Mouse (Mus musculus) midbrain, embryonic 16.5 days (tissue): ENCODE measurements around the gene Antxrl. TPM values are rescaled to one million over a fixed set of nuclear protein-coding genes. Genes with fewer than 3 reads are reported as not detected.
A peak's percentile ranks its signal among the peaks of the same experiment; 100 is the strongest.

Experiments
- ATAC-seq: fragments of 200-750 bp; cut with Nextera tagmentation; 2 replicates; pipeline ENCODE4 v1.8.0; 2017; ENCODE audit warnings: moderate TSS enrichment
- H3K27ac ChIP-seq: fragments of 300-500 bp; sonication (generic); 2 replicates; pipeline ENCODE4 v1.5.1; 2014; ENCODE audit warnings: mild to moderate bottlenecking, low read length, mixed read lengths
- H3K27me3 ChIP-seq: fragments of 300-500 bp; sonication (generic); 2 replicates; pipeline ENCODE4 v1.6.1; 2014; ENCODE audit warnings: low read depth, low read length, mixed read lengths; ENCODE audit not compliant: control insufficient read depth, insufficient read depth
- H3K36me3 ChIP-seq: fragments of 300-500 bp; sonication (generic); 2 replicates; pipeline ENCODE4 v1.6.1; 2014; ENCODE audit warnings: mild to moderate bottlenecking, low read length, moderate library complexity, mixed read lengths; ENCODE audit not compliant: control insufficient read depth, insufficient read depth
- H3K4me1 ChIP-seq: fragments of 300-500 bp; sonication (generic); 2 replicates; pipeline ENCODE4 v1.6.1; 2014; ENCODE audit warnings: mild to moderate bottlenecking, low read length, mixed read lengths; ENCODE audit not compliant: control insufficient read depth, insufficient read depth
- H3K4me2 ChIP-seq: fragments of 300-500 bp; sonication (generic); 2 replicates; pipeline ENCODE4 v1.6.1; 2014; ENCODE audit warnings: mild to moderate bottlenecking, low read length, mixed read lengths
- H3K4me3 ChIP-seq: fragments of 300-500 bp; sonication (generic); 2 replicates; pipeline ENCODE4 v1.5.1; 2014; ENCODE audit warnings: low read depth, mild to moderate bottlenecking, low read length, moderate library complexity, mixed read lengths
- H3K9ac ChIP-seq: fragments of 300-500 bp; sonication (generic); 2 replicates; pipeline ENCODE4 v1.6.1; 2014; ENCODE audit warnings: low read depth, low read length, mixed read lengths
- H3K9me3 ChIP-seq: fragments of 300-500 bp; sonication (generic); replicated peaks from 2 replicates; pipeline ENCODE4 v1.6.1; 2014; ENCODE audit warnings: mild to moderate bottlenecking, low read length, mixed read lengths; ENCODE audit not compliant: control insufficient read depth, poor library complexity, severe bottlenecking
- WGBS: fragments of 180-500 bp; shearing (Covaris S2); extraction: QIAGEN DNeasy Blood & Tissue Kit; methylation state at CpG from one replicate; pipeline ENCODE4 v1.1.7; 2014; 5-methylcytosine and 5-hydroxymethylcytosine counted together
- polyA plus RNA-seq: library from polyadenylated mRNA; unstranded; fragments of >200 nt; fragmentation: Nextera tagmentation; extraction: Ambion mirVana; gene quantifications from 2 replicates; pipeline ENCODE4 v1.2.1, GENCODE M21; 2015

Gene Antxrl
- polyA plus RNA-seq, 1 experiment from 2014 or later = not detected

- Histone ChIP-seq H3K4me2 (no peak overlapping the region), H3K27ac (no peak overlapping the region), H3K27me3 (no peaks in the 10 kb centered on the region), H3K9me3 (no peaks in the 10 kb centered on the region), H3K36me3 (no peaks in the 10 kb centered on the region), H3K9ac (no peak overlapping the region), H3K4me3 (no peak overlapping the region), H3K4me1 (no peaks in the 10 kb centered on the region)
- no peak for ATAC-seq
- 64% methylated on average over 6 of the region's 6 CpGs for WGBS
These were observed 19.2 kb downstream of the Antxrl start for GRCm38 (mm10) chr14:34071665-34072064.

DNA sequence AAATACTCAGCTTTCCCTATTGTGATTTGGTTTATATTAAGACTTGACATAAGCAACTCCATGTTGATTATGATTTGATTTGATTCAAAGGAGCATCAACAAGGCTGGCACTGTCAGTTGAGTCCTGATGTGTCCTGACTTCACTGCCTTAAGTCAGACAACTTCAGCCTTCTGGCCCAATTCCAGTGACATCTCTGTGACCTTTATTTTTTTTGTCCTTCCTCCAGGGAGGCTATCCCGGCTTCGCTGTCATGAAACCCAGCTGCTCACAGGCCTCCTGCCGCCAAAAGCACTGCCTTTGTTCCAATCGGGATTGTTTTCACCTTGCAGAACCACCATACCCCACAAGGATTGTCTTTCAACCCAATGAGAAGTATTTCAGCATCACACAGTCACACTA, 22.8 kb downstream of the Antxrl start:
- no peaks in the 10 kb centered on the region for H3K4me1 ChIP-seq
- 43% methylated on average over 4 of the region's 4 CpGs for WGBS
- H3K4me3 ChIP-seq = no peak overlapping the region
- ATAC-seq = no peak
- no peak overlapping the region for H3K4me2 ChIP-seq
- H3K27ac ChIP-seq = no peak overlapping the region
- no peaks in the 10 kb centered on the region for H3K27me3 ChIP-seq
- no peaks in the 10 kb centered on the region for H3K36me3 ChIP-seq
- H3K9ac ChIP-seq = no peak overlapping the region
- H3K9me3 ChIP-seq = no peaks in the 10 kb centered on the region

DNA sequence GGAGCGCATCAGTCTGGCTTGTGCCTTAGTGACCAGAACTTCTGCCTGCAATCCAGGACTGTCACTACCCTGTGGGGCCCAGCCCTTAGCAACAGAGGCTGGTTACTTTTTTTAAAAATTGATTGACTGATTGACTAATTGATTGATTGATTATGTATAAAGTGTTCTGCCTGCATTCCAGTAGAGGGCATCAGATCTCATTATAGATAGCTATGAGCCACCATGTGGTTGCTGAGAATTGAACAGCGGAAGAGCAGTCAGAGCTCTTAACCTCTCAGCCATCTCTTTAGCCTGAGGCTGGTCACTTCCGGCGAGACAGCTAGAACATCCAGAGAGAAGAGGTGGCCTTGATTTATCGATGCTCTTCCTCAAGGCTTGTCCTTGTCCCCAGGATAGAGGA, 24.7 kb downstream of the Antxrl start:
- no peaks in the 10 kb centered on the region for H3K36me3 ChIP-seq
- WGBS = 75% methylated on average over 5 of the region's 5 CpGs
- H3K4me3 ChIP-seq = no peak overlapping the region
- no peaks in the 10 kb centered on the region for H3K9me3 ChIP-seq
- no peak for ATAC-seq
- no peak overlapping the region for H3K27ac ChIP-seq
- no peaks in the 10 kb centered on the region for H3K27me3 ChIP-seq
- H3K9ac ChIP-seq = no peak overlapping the region
- H3K4me2 ChIP-seq = no peak overlapping the region
- no peaks in the 10 kb centered on the region for H3K4me1 ChIP-seq

DNA sequence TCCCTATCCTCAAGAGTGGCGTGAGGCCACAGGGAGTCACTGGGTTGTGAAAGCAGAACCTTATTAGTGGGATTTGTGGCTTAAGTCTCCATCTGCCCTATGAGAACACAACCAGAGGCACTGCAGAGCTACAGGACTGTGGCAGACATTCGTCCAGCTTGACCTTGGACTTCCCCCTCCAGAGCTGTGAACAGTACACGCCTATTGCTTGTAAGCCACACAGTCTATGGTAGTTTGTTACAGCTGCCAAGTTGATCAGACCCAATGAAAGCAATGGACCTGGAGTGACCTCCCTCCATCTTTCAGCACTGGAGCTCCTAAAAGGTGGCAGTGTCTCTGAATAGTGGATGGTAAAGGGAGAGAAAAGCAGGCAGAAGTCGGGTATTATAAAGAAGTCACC, 25.8 kb downstream of the Antxrl start:
- 75% methylated on average over 4 of the region's 4 CpGs for WGBS
- no peak for ATAC-seq
- Histone ChIP-seq H3K27me3 (no peaks in the 10 kb centered on the region), H3K36me3 (no peaks in the 10 kb centered on the region), H3K9me3 (no peaks in the 10 kb centered on the region), H3K4me3 (no peak overlapping the region), H3K9ac (no peak overlapping the region), H3K4me2 (no peak overlapping the region), H3K4me1 (no peaks in the 10 kb centered on the region), H3K27ac (no peak overlapping the region)

GRCm38 (mm10) chr14:34080321-34080997, 28.0 kb downstream of the Antxrl start:
- no peaks in the 10 kb centered on the region for H3K9me3 ChIP-seq
- no peak overlapping the region for H3K4me3 ChIP-seq
- 12% methylated on average over 11 of the region's 11 CpGs for WGBS
- ATAC-seq = peak; percentile 85
- H3K36me3 ChIP-seq = no peaks in the 10 kb centered on the region
- H3K27me3 ChIP-seq = no peaks in the 10 kb centered on the region
- no peaks in the 10 kb centered on the region for H3K4me1 ChIP-seq
- H3K9ac ChIP-seq = no peak overlapping the region
- no peak overlapping the region for H3K27ac ChIP-seq
- H3K4me2 ChIP-seq = no peak overlapping the region

GRCm38 (mm10) chr14:34085731-34086130, 33.2 kb downstream of the Antxrl start, which contains the start of gene Anxa8:
Gene Anxa8 (plus strand): TSS chr14:34085981.
- H3K27me3 ChIP-seq = no peaks in the 10 kb centered on the region
- H3K36me3 ChIP-seq = no peaks in the 10 kb centered on the region
- ATAC-seq = no peak
- no peak within 1 kb of the TSS for H3K9ac ChIP-seq
- H3K4me1 ChIP-seq = no peaks in the 10 kb centered on the region
- no peak within 1 kb of the TSS for H3K27ac ChIP-seq
- H3K4me3 ChIP-seq = no peak within 1 kb of the TSS
- no peaks in the 10 kb centered on the region for H3K9me3 ChIP-seq
- H3K4me2 ChIP-seq = no peak within 1 kb of the TSS
- WGBS = 74% methylated on average over 4 of the region's 4 CpGs

DNA sequence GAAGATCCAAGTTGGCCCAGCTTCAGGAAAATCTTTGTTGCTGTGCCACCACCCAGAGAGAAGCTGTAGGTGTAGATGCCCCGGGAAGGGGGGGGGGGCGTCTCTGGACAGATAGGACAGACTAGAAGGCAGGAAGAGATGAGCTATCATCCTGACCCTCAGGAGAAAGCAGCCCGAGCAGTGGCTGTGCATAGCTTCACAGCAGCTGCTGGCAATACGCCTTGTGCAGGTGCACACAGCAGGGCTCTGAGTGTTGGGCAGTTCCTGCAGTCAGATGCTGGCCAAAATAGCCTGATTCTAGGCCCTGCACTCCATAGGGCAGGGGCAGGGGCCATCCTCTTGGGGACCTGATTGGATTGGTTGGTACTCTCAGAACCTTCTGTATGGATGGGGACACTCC, 34.3 kb downstream of the Antxrl start:
- H3K9ac ChIP-seq = no peak overlapping the region
- no peak overlapping the region for H3K4me2 ChIP-seq
- H3K27me3 ChIP-seq = no peaks in the 10 kb centered on the region
- H3K27ac ChIP-seq = no peak overlapping the region
- H3K9me3 ChIP-seq = no peaks in the 10 kb centered on the region
- WGBS = 76% methylated on average over 3 of the region's 4 CpGs
- H3K4me1 ChIP-seq = no peaks in the 10 kb centered on the region
- no peak overlapping the region for H3K4me3 ChIP-seq
- H3K36me3 ChIP-seq = no peaks in the 10 kb centered on the region
- no peak for ATAC-seq

- H3K36me3 ChIP-seq = no peaks in the 10 kb centered on the region
- H3K4me1 ChIP-seq = no peaks in the 10 kb centered on the region
- ATAC-seq = no peak
- no peaks in the 10 kb centered on the region for H3K27me3 ChIP-seq
- no peak overlapping the region for H3K27ac ChIP-seq
- no peak overlapping the region for H3K4me2 ChIP-seq
- H3K9me3 ChIP-seq = no peaks in the 10 kb centered on the region
- no peak overlapping the region for H3K9ac ChIP-seq
- no peak overlapping the region for H3K4me3 ChIP-seq
- WGBS = 89% methylated on average over 2 of the region's 2 CpGs
These were observed 35.4 kb downstream of the Antxrl start for GRCm38 (mm10) chr14:34087856-34088398.

DNA sequence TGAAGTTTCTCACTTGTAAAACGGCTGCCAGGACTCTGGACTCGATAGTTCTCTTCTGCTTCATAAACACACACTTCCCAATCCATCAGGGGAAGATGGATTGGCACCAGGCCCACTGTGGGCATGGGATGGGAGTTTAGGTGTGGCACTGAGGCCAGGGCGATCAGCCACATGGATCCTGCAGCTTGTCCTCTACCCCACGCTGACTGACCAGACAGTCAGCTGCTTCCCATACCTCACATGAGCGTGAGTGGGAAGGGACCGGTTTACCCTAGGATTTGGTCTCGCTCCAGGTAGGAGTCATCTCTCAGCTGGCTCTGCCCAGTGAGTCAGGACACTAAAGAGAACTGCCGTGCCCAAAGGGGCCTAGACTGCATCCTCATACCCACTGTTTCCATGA, 37.3 kb downstream of the Antxrl start:
- ATAC-seq = no peak
- Histone ChIP-seq H3K27ac (no peak overlapping the region), H3K4me1 (no peaks in the 10 kb centered on the region), H3K9ac (no peak overlapping the region), H3K36me3 (no peaks in the 10 kb centered on the region), H3K27me3 (no peaks in the 10 kb centered on the region), H3K4me3 (no peak overlapping the region), H3K4me2 (no peak overlapping the region), H3K9me3 (no peaks in the 10 kb centered on the region)
- WGBS = 87% methylated on average over 8 of the region's 8 CpGs
